Mouse (Mus musculus) fat pad, adult 2 months (tissue): ENCODE data around the gene Dock8.
"Not testable (repeated sequence)": the region's sequence is repeated elsewhere in the genome, so short reads cannot be mapped to it uniquely, and the experiment has no call there.

Experiments
- DNase-seq: peaks from one replicate; pipeline ENCODE4 v3.0.0-alpha.2; 2011; ENCODE audit warnings: low read depth, low spot score; ENCODE audit errors: extremely low read depth

Gene Dock8

DNA sequence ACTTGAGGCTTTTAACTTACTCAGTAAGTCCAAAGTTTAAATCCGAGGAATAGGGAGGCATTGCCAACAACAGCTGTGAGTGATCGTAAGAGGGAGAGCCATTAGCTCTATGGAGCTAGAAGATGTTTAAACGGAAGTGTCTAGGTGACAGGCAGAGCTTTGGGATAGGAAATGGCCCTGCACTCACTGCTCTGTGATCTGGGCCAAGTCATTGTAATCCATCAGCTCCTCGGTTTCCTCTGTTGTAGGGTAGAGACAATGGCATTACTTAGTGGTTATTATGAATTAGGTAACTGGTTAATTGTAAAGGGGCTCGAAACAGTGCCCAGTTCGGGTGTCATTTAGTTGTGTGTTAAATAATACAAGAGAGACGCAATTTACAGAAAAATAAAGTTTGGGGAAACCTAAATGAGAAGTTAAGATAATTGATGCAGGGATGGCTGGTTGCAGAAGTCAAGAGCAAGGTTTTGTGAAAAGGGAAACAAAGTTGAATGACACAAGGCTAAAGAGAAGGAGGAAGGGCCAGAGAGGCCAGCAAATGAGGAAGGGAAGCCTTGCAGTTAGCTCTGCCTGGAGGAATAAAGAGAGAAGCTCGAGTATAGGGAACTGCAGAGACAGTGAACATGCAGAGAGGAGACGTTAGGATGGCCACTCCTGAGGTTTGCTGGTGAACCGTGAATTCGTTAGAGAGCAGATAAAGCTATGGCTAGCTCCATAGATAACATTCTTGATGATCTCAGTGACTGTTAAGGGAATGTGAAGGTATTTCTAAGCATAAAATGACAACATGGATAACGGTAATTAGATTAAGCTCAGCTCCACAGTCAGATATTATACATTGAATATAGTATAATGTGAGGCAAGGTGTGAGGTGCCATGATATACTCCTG is 2.3 kb upstream of the Dock8 start:
- no peak for DNase-seq

DNA sequence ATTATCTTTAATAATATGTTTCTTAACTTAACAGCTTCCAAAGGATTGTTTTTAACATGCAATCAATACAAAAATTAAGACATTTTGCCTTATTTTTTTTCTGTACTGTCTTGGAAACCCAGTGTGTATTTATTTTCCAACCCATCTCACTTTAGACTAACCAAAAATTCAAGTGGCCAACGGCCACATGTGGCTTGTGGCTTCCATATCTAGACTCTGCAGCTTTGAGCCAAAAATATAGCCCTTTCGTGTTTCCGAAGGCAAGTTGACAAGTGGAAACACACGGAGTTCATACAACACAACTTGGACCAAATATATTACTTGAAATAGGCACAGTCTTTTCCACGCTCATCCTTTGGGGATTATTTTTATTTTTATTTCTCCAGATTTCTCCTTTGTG is 773 bp upstream of the Dock8 start:
- no peak for DNase-seq

GRCm38 (mm10) chr19:25000153-25000552 is 819 bp downstream of the Dock8 start:
- DNase-seq = no peak

GRCm38 (mm10) chr19:25002032-25002431 is 2.7 kb downstream of the Dock8 start:
- DNase-seq = no peak

DNA sequence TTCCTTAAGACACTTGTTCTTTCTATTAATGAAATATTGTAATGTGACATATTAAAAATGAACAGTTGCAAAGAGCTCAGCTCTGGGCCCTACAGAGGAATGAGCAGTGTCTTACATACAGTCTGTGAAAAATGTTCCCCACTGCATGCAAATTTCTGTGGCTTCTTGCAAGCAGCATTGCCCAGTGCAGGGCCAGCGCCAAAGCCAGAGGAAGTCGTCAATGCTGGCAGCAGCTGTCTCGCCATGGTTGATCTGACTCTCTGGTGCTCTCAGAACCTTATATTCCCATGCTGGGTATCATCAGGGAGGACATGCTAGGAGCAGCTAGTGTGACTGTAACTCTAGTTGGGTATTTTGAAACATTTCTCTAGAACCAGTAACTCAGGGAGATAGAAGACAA is 3.5 kb downstream of the Dock8 start:
- DNase-seq = no peak

- DNase-seq = no peak
Measured at GRCm38 (mm10) chr19:25003810-25004209, 4.5 kb downstream of the Dock8 start.

- DNase-seq = no peak
Measured at GRCm38 (mm10) chr19:25006686-25007085, 7.4 kb downstream of the Dock8 start.

GRCm38 (mm10) chr19:25008509-25008908 is 9.2 kb downstream of the Dock8 start:
- no peak for DNase-seq

DNA sequence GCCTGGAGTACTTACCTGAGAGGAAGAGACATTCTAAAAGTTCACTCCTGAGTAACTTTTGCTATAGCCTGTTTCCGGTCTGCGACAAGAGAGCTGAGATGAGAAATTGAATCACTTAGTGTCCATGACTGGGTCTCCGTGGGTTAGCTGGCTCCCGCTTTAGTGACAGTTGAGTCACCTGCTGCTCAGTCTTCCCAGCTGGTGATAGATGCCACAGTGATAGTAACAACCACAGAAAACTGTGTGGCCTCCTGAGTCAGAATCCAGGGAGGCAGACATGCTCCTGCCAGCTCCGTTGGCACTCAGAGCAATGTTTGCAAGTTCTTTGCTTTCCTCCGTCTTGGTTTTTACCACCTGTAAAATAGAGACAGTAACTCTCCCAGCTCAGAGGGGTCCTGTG is 23.4 kb downstream of the Dock8 start:
- no peak for DNase-seq

GRCm38 (mm10) chr19:25031765-25032164 is 32.4 kb downstream of the Dock8 start:
- no peak for DNase-seq

DNA sequence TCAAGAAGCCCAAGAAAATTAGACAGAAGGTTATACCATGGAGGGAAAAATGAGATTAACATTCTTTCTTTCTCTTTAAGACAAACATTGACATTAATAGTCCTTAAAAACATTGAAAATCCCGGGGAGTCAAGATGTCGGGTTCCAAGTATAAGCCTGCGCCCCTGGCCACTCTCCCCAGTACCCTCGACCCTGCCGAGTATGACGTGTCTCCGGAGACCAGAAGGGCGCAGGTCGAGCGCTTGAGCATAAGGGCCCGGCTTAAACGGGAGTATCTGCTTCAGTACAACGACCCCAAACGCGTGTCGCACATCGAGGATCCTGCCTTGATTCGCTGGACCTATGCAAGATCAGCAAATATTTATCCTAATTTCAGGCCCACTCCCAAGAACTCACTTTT is 33.7 kb downstream of the Dock8 start:
- DNase-seq = not testable (repeated sequence)

- no peak for DNase-seq
Measured at GRCm38 (mm10) chr19:25035825-25036224, 36.5 kb downstream of the Dock8 start.

DNA sequence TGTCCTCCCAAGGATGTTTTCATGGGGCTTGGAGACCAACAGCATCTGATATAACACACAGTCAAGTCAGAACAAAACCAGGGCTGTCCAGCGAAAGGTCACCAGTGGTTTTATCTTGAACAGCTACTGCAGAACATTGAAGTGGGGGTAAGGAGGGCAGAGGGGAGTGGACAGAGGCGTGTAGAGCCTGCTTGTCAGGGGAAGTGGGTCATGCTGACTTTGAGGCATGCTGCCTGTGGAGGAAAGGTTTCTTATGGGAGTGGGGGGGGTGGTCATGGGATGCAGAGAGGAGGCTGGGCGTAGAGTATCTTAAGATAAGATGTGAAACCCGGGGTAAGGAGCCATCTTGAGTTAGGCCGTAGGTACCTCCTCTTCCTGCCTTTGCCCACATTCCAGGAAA is 37.5 kb downstream of the Dock8 start:
- DNase-seq = no peak

DNA sequence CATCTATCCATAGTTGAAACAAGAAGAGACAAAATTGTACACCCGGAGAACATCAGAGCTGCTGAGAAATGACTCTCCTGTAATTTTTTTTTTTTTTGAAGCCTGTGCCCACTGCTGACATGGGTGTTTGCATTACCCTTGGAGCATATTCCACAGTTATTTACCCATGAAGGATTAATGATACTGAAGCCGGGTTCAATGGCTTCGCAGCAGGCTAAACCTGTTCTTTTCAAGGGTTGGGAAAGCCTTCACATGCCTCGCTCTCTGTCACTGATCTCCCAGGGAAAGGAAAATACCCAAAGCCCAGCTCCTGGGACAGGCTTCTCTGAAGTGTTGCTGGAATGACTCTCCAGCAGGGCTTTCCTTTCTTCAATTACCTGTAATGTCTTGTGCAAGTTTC is 37.9 kb downstream of the Dock8 start:
- no peak for DNase-seq

- DNase-seq = no peak
Measured at GRCm38 (mm10) chr19:25038293-25038692, 39.0 kb downstream of the Dock8 start.

- DNase-seq = no peak
Measured at GRCm38 (mm10) chr19:25041209-25041608, 41.9 kb downstream of the Dock8 start.

DNA sequence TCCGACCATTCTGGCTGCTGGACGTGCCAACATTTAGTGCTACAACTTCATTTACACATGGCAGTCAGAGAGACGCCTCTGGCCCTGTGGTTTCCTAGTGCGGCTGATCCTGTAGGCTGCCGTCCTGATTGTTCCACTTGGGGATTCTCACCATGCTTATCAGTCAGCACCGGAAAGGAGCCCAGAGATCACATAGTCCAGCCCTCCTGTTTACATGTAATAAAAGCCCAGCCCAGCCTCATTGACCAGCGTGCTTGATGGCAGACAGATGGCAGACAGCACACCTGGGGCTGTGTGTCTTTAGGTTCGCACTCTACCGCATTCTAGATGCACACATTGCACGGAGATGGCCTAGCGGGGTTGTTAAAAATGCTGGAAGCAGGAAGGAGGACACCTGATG is 43.6 kb downstream of the Dock8 start:
- no peak for DNase-seq

GRCm38 (mm10) chr19:25044057-25044456 is 44.7 kb downstream of the Dock8 start:
- no peak for DNase-seq

GRCm38 (mm10) chr19:25052355-25052754 is 53.0 kb downstream of the Dock8 start:
- no peak for DNase-seq

- no peak for DNase-seq
Measured at GRCm38 (mm10) chr19:25053152-25053551, 53.8 kb downstream of the Dock8 start.

GRCm38 (mm10) chr19:25055025-25055424 is 55.7 kb downstream of the Dock8 start:
- DNase-seq = no peak

GRCm38 (mm10) chr19:25055559-25055958 is 56.2 kb downstream of the Dock8 start:
- no peak for DNase-seq

DNA sequence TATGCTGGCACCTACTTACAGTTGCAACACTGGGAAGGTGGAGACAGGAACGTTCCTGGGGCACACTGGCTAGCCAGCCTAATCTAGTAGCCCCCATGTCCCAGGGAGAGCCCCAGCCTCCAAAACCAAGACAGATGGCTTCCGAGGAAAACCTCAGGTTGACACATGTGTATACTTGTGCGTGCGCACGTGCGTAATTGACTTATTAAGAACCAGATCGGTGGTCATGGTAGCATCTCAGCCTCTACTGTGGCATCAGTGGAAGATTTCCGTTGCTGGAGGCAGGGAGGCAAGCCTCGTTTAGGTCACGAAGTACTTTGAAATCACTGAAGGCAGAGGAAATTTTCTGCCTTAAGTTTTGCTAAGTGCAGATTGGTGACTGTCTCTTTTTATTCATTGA is 56.9 kb downstream of the Dock8 start:
- no peak for DNase-seq
